Mouse (Mus musculus) urinary bladder, adult 2 months (tissue): ENCODE results near the gene Plgrkt. TPM values are rescaled to one million over a fixed set of nuclear protein-coding genes. Genes with fewer than 3 reads are reported as not detected.

Source experiments
- DNase-seq: peaks from one replicate; pipeline ENCODE4 v3.0.0; 2022; ENCODE audit warnings: low spot score
- polyA plus RNA-seq: library from polyadenylated mRNA; depleted of rRNA; stranded (reverse); fragments of >200 nt; gene quantifications from 2 replicates; pipeline ENCODE4 v1.2.3, GENCODE M21; 2012

Gene Plgrkt
- polyA plus RNA-seq, 1 experiment = 108 TPM

- no peak for DNase-seq
These were observed 16.2 kb upstream of the Plgrkt start for GRCm38 (mm10) chr19:29383368-29383767.

- no peak for DNase-seq
These were observed 12.8 kb upstream of the Plgrkt start for GRCm38 (mm10) chr19:29379839-29380603.

DNA sequence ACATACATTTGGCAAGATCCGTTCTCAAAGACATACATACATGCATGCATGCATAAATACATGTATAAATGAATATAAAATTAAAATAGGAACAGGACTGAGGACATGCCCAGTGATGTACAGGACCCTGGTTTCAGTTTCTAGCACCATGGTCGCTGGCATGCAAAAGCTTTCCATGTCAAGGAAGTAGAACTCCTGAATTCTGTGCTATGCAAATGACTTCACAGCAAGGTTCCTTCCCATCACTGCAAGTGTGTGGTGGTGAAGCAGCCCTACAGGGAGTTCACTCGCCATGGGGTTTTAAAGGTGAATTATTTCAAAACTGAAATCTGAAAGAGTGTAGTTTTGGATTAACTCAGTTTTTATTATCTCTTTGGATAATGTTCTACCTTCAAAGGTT, 9.2 kb upstream of the Plgrkt start:
- DNase-seq = no peak

- no peak for DNase-seq
These were observed 7.8 kb upstream of the Plgrkt start for GRCm38 (mm10) chr19:29374947-29375346.

GRCm38 (mm10) chr19:29373438-29373837, 6.2 kb upstream of the Plgrkt start:
- DNase-seq = no peak

GRCm38 (mm10) chr19:29372621-29373020, 5.4 kb upstream of the Plgrkt start:
- no peak for DNase-seq

DNA sequence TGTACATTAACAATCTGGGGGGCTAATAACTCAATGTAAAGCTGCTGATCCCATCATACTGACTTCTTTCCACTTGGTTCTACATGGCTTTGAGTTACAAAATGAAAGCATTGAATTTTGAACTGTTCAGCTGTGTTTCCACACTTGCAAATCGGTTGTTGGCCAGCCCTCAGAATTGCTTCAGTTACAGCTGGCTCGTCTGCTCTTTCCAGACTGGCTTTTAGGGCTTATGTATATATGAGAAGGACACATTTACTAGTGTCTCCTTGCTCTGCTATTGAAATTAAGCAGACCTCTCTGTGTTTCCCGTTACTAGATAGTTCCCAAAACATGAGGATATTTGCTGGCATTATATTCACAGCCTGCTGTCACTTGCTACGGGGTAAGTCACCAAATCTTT, 4.9 kb upstream of the Plgrkt start:
- DNase-seq = no peak

DNA sequence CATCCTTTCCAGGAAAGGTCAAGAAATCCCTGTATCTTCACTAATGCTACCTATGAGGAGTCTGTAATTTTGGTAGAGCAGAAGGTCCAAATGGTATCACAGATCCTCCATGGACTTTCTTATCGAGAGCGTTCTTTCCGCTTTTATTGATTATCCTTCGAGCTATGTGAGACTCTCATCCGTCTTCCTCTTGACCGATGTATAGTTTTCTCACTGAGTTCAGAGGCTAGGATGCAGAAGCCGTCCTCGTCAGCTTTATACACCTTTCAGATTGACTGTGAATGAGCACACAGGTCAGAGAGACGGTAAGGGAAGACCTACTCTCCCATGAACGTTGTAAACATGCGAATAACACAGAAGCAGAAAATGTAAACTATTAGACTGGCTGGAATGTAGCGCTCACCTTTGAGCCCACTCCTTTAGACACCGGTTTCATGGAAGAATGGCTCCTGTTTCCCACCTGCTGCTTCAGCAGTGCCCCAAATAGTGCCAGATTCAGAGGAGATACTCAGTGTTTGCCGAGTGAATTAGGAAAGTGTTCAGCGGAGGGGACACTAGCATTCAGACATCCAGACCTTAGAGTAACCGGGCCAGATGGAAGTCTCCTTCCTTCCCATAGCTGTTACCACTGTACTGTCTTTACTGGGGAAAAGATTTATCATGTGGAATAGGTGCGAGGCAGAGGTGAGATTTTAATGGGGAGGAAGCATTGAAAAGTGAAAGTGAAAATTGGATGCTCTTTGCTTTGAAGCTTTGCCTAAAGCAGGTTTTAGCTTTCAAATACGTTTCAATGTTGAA, 4.3 kb upstream of the Plgrkt start:
- DNase-seq = no peak

DNA sequence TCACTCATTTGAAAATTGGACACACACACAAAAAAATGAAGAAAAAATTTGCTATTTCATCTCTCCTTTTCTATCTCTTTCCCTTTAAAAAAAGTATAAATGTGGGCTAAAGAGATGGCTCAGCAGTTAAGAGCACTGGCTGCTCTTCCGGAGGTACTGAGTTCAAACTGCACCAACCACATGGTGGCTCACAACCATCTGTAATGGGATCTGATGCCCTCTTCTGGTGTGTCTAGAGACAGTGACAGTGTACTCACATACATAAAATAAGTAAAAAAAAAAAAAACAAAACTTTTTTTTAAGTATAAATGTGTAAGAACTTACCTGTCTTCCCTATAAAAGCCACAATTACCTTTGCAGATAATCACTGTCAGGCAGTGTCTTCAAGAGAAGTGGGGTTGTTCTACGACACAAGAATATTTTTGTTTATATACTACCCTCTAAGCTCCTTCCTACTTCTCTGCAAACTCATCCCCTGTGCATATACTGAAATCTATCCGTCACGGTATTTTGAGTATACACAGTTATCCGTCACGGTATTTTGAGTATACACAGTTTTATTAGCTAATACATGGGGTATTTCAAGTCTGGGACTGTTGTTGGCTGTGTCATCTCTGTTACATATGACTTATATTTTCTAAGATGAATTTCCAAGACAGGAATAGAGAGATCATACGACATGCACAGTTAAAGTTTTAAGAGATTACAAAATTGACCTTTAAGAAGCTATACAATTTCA, 3.5 kb upstream of the Plgrkt start:
- DNase-seq = no peak

DNA sequence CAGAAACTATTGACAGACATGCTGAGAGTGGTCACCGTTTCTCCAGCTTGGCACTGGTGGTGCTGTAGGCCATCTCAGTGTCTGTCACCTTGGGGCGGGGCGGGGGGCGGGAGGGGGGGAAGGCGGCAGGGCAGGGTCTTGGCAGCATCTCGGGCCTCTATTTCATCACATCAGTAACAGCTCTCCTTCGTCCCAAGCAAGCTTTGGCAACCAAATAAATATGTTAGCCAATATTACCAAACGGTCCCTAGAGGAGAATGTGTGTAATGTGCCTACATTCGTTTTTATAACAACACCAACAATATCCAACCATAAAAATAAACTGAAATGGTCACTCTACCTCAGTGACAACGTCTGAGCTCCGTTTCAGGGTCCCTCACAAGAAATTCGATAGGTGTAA, 2.9 kb upstream of the Plgrkt start:
- no peak for DNase-seq

- no peak for DNase-seq
These were observed 1.6 kb upstream of the Plgrkt start for GRCm38 (mm10) chr19:29368671-29369309.

- DNase-seq = no peak
These were observed 851 bp upstream of the Plgrkt start for GRCm38 (mm10) chr19:29368041-29368440.

DNA sequence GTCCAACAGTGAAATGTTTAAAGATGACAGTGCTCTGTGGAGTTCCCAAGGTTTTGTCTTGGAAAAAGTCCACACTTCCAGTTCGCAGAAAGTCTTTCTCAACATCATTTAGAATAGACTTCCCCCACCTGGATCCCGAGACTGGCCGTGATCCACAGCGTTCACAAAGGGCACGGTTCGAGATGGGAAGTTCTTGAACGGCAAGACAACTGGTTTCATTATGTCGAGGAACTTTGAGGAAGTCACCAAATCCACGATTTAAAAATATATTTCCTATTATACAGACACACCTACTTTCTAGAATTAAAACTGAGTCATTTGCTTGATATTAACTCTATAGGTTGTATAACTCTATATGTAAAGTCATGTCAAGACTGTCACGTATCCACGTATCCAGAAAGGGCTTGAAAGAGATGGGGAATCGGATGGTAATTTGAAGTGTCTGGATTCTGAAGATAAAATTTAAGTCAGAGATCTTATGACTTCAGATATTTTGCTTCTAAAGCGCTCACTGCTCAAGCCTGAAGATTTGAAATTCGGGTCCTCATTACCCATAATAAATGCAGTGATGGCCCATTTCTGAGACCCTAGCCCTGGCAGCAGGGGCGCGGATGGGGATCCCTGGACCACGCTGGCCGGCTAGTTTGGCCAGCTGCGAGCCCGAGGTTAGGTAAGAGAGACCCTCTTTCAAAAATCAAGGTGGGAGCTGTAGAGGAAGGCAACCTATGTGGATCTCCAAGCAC, 793 bp downstream of the Plgrkt start:
- DNase-seq = no peak

DNA sequence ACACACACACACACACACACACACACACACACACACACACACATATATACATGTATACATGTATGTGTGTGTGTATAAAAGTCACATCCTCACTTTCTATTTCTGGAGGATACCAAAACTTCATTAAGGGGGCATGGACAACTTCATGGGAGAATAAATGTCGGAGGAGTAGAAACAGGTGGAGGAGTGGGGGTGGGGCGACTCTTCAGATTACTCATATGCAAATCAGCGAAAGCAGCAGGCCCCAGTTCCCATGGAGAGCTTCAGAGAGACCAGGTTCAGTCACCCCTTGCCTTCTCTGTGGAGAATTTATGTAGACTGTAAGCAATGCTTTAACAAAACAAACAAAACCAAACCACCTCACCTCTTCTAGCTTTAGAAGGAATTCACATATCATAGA, 2.1 kb downstream of the Plgrkt start:
- DNase-seq = no peak

DNA sequence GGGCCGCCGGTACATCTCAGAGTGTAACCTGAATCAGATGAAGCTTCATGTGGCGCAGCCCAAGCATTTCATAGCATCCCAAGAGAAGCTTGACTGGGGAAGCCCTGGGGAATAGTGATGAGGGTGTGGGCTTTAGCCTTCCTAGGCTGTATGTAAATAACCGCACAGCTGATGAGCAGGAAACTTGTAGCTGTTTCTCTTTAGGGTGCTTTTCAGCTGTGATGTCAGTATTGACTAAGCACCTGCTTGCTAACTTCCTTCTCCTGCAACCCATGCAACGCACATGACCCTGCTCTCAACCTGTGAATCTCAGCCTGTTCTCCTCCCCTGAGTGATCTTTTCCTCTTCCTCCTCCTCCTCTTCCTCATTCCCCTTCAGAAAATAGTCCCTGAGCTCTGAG, 3.1 kb downstream of the Plgrkt start:
- DNase-seq = no peak

GRCm38 (mm10) chr19:29363557-29363956, 3.6 kb downstream of the Plgrkt start:
- DNase-seq = no peak

- DNase-seq = no peak
These were observed 4.8 kb downstream of the Plgrkt start for GRCm38 (mm10) chr19:29362173-29362930.

DNA sequence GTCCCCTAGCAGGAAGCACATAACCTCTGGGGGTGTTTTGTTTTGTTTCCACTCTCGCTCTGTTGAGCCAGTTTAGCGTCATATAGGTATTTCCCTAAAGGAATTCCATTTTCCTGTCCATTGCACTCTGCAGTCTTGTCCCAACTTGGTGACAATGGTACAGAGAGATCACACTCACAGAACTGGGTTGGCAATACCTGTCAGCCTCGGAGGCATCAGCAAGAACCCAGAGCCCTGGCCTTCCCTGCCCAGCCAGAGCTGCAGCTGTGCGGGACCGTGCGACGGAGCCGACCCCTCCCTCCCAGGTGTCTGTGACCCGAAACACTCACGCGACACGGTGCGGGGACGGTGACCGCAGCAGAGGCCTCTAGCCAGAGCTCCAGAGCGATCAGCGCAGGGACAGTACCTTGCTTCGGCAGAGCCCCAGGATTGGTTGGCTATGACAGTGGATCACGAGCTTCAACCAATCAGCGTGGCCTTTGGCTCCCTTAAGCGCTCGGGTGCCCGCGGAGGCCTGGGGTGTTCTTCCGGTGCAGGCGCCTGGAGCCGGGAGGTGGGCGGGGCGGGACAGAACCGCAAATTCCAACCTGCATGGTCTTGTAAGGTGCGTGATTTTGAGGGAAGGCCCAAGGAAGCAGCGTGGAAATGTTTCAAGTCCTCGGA, 5.6 kb downstream of the Plgrkt start:
- DNase-seq = peak; percentile 77

DNA sequence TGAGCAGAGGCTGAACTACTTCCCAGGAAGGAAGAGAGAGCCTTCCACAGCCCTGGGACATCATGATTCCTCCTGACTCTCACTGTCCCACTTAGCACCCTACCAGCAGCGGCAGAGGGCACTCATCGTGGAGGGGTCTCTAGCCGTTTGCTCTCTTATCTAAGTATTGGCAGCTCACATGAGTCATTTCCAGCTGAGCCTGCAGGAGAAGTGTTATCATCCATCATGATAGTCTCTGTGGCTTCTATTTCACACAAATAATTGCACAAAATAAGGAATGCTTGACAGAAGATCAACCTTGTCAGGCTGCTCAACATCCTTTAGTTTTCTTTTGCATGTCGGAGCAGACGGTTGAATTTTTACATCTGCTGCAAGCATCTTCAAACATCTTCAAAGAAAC, 6.9 kb downstream of the Plgrkt start:
- no peak for DNase-seq

DNA sequence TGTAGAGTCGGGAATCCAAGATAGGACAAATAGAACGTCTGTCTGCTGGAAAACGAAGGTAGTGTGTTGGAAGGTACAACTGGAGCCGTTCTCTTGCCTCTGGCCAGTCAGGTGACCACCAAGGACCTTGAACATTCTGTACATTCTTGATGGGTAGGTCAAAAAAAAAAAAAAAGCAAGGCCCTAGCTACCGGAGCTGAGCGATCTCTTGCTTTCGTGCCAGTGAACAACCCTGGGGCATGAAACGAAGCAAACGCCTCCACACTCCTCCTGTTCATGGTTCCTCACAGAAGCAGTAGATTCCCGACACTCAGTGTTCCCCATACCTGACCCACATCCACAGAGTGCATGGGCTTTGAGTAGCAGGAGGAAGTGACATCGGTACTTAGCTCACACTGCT, 10.9 kb downstream of the Plgrkt start:
- DNase-seq = no peak
